Mouse (Mus musculus) hindbrain, embryonic 12.5 days (tissue): ENCODE measurements around the gene Hoxb2. TPM values are rescaled to one million over a fixed set of nuclear protein-coding genes. Genes with fewer than 3 reads are reported as not detected.

ENCODE experiments used
- ATAC-seq: fragments of 200-750 bp; cut with Nextera tagmentation; 2 replicates; pipeline ENCODE4 v1.8.0; 2017; ENCODE audit warnings: moderate TSS enrichment; ENCODE audit not compliant: low FRiP score
- H3K27ac ChIP-seq: fragments of 300-500 bp; sonication (generic); 2 replicates; pipeline ENCODE4 v1.5.1; 2016; ENCODE audit warnings: mild to moderate bottlenecking
- H3K27me3 ChIP-seq: fragments of 300-500 bp; sonication (generic); 2 replicates; pipeline ENCODE4 v1.6.1; 2016; ENCODE audit warnings: mild to moderate bottlenecking
- H3K36me3 ChIP-seq: fragments of 300-500 bp; sonication (generic); 2 replicates; pipeline ENCODE4 v1.6.1; 2016; ENCODE audit warnings: mild to moderate bottlenecking
- H3K4me1 ChIP-seq: fragments of 300-500 bp; sonication (generic); 2 replicates; pipeline ENCODE4 v1.6.1; 2016
- H3K4me2 ChIP-seq: fragments of 300-500 bp; sonication (generic); replicated peaks from 2 replicates; pipeline ENCODE4 v1.6.1; 2016; ENCODE audit warnings: mild to moderate bottlenecking
- H3K4me3 ChIP-seq: fragments of 300-500 bp; sonication (generic); 2 replicates; pipeline ENCODE4 v1.5.1; 2016; ENCODE audit warnings: mild to moderate bottlenecking
- H3K9ac ChIP-seq: fragments of 300-500 bp; sonication (generic); 2 replicates; pipeline ENCODE4 v1.6.1; 2016; ENCODE audit warnings: mild to moderate bottlenecking, moderate library complexity
- H3K9me3 ChIP-seq: fragments of 300-500 bp; sonication (generic); replicated peaks from 2 replicates; pipeline ENCODE4 v1.6.1; 2016; ENCODE audit warnings: mild to moderate bottlenecking
- WGBS: fragments of 180-500 bp; shearing (Covaris S2); methylation state at CpG from one replicate; pipeline ENCODE4 v1.1.7; 2016; 5-methylcytosine and 5-hydroxymethylcytosine counted together
- polyA plus RNA-seq: library from polyadenylated mRNA; unstranded; fragments of >200 nt; fragmentation: Nextera tagmentation; extraction: Ambion mirVana; gene quantifications from 2 replicates; pipeline ENCODE4 v1.2.1, GENCODE M21; 2016

The Hoxb2 gene
- polyA plus RNA-seq, 1 experiment from 2014 or later: 58.2 TPM

GRCm38 (mm10) chr11:96327750-96328149, 22.6 kb upstream of the Hoxb2 start:
- H3K9ac ChIP-seq: peak overlapping the region; percentile 85
- ATAC-seq: peak; percentile 64; the same call in 1 of the 2 replicates
- WGBS: 3% methylated on average over 5 of the region's 5 CpGs
- H3K4me1 ChIP-seq: no peaks in the 10 kb centered on the region
- peaks cover 100% of the 10 kb centered on the region for H3K27me3 ChIP-seq
- peak overlapping the region; percentile 42 for H3K4me3 ChIP-seq
- peak overlapping the region; percentile 95 for H3K27ac ChIP-seq
- H3K4me2 ChIP-seq: peak overlapping the region; percentile 62
- H3K9me3 ChIP-seq: no peaks in the 10 kb centered on the region
- no peaks in the 10 kb centered on the region for H3K36me3 ChIP-seq

GRCm38 (mm10) chr11:96328605-96329004, 21.7 kb upstream of the Hoxb2 start:
- peak overlapping the region; percentile 95 for H3K27ac ChIP-seq
- no peaks in the 10 kb centered on the region for H3K36me3 ChIP-seq
- peak overlapping the region; percentile 62 for H3K4me2 ChIP-seq
- peak overlapping the region; percentile 85 for H3K9ac ChIP-seq
- ATAC-seq: no peak
- 5% methylated on average over 8 of the region's 8 CpGs for WGBS
- no peaks in the 10 kb centered on the region for H3K4me1 ChIP-seq
- H3K27me3 ChIP-seq: peaks cover 100% of the 10 kb centered on the region
- H3K4me3 ChIP-seq: peak overlapping the region; percentile 42
- no peaks in the 10 kb centered on the region for H3K9me3 ChIP-seq

GRCm38 (mm10) chr11:96332105-96332504, 18.2 kb upstream of the Hoxb2 start:
- peaks cover 4% of the 10 kb centered on the region; the same call in 1 of the 2 replicates for H3K4me1 ChIP-seq
- peak overlapping the region; percentile 42 for H3K4me3 ChIP-seq
- peak overlapping the region; percentile 85 for H3K9ac ChIP-seq
- WGBS: under 1% methylated on average over 8 of the region's 8 CpGs
- H3K4me2 ChIP-seq: peak overlapping the region; percentile 62
- no peak for ATAC-seq
- no peaks in the 10 kb centered on the region for H3K9me3 ChIP-seq
- peak overlapping the region; percentile 95 for H3K27ac ChIP-seq
- H3K36me3 ChIP-seq: no peaks in the 10 kb centered on the region
- peaks cover 100% of the 10 kb centered on the region for H3K27me3 ChIP-seq

- peaks cover 4% of the 10 kb centered on the region; the same call in 1 of the 2 replicates for H3K4me1 ChIP-seq
- peak overlapping the region; percentile 85 for H3K9ac ChIP-seq
- peak overlapping the region; percentile 62 for H3K4me2 ChIP-seq
- H3K36me3 ChIP-seq: no peaks in the 10 kb centered on the region
- H3K27me3 ChIP-seq: peaks cover 100% of the 10 kb centered on the region
- H3K27ac ChIP-seq: peak overlapping the region; percentile 95
- H3K9me3 ChIP-seq: no peaks in the 10 kb centered on the region
- under 1% methylated on average over 34 of the region's 35 CpGs for WGBS
- peak overlapping the region; percentile 42 for H3K4me3 ChIP-seq
- no peak for ATAC-seq
Observed at GRCm38 (mm10) chr11:96332618-96333032, 17.7 kb upstream of the Hoxb2 start.

GRCm38 (mm10) chr11:96333241-96334001, 16.9 kb upstream of the Hoxb2 start:
- WGBS: 1% methylated on average over 17 of the region's 17 CpGs
- H3K27ac ChIP-seq: peak overlapping the region; percentile 95

GRCm38 (mm10) chr11:96334002-96334364, 16.3 kb upstream of the Hoxb2 start:
- Histone ChIP-seq H3K9me3 (no peaks in the 10 kb centered on the region), H3K4me3 (peak overlapping the region; percentile 42)

More at GRCm38 (mm10) chr11:96333241-96334001, 16.9 kb upstream of the Hoxb2 start:
- Histone ChIP-seq H3K9me3 (no peaks in the 10 kb centered on the region), H3K27me3 (peaks cover 100% of the 10 kb centered on the region), H3K4me1 (peaks cover 4% of the 10 kb centered on the region; the same call in 1 of the 2 replicates), H3K4me2 (peak overlapping the region; percentile 62), H3K9ac (peak overlapping the region; percentile 85), H3K36me3 (no peaks in the 10 kb centered on the region), H3K4me3 (peak overlapping the region; percentile 42)
- no peak for ATAC-seq

GRCm38 (mm10) chr11:96334998-96335397, 15.3 kb upstream of the Hoxb2 start:
- Histone ChIP-seq H3K4me3 (peak overlapping the region; percentile 42), H3K4me2 (peak overlapping the region; percentile 62), H3K27ac (peak overlapping the region; percentile 95), H3K36me3 (no peaks in the 10 kb centered on the region), H3K27me3 (peaks cover 100% of the 10 kb centered on the region), H3K9ac (peak overlapping the region; percentile 85), H3K9me3 (no peaks in the 10 kb centered on the region), H3K4me1 (peaks cover 8% of the 10 kb centered on the region; the same call in 1 of the 2 replicates)
- no peak for ATAC-seq
- WGBS: 33% methylated on average over 3 of the region's 3 CpGs

More at GRCm38 (mm10) chr11:96334002-96334364, 16.3 kb upstream of the Hoxb2 start:
- peak overlapping the region; percentile 62 for H3K4me2 ChIP-seq
- ATAC-seq: no peak
- WGBS: 14% methylated on average over 2 of the region's 2 CpGs
- H3K4me1 ChIP-seq: peaks cover 6% of the 10 kb centered on the region; the same call in 1 of the 2 replicates
- H3K9ac ChIP-seq: peak overlapping the region; percentile 85
- H3K36me3 ChIP-seq: no peaks in the 10 kb centered on the region
- H3K27me3 ChIP-seq: peaks cover 100% of the 10 kb centered on the region
- H3K27ac ChIP-seq: peak overlapping the region; percentile 95

GRCm38 (mm10) chr11:96336597-96336996, 13.7 kb upstream of the Hoxb2 start:
- Histone ChIP-seq H3K9ac (peak overlapping the region; percentile 85), H3K4me1 (peaks cover 8% of the 10 kb centered on the region; the same call in 1 of the 2 replicates), H3K4me2 (peak overlapping the region; percentile 62), H3K36me3 (no peaks in the 10 kb centered on the region), H3K9me3 (no peaks in the 10 kb centered on the region), H3K27me3 (peaks cover 100% of the 10 kb centered on the region), H3K4me3 (peak overlapping the region; percentile 42), H3K27ac (peak overlapping the region; percentile 95)
- 0 out of 2 replicates have a peak, but pooled peaks have one; percentile 33 for ATAC-seq
- WGBS: 4% methylated on average over 2 of the region's 2 CpGs

GRCm38 (mm10) chr11:96337026-96337425, 13.3 kb upstream of the Hoxb2 start:
- H3K9me3 ChIP-seq: no peaks in the 10 kb centered on the region
- H3K36me3 ChIP-seq: no peaks in the 10 kb centered on the region
- H3K4me2 ChIP-seq: peak overlapping the region; percentile 62
- no peak for ATAC-seq
- H3K27me3 ChIP-seq: peaks cover 98% of the 10 kb centered on the region
- H3K27ac ChIP-seq: peak overlapping the region; percentile 95
- 1% methylated on average over 6 of the region's 6 CpGs for WGBS
- H3K9ac ChIP-seq: peak overlapping the region; percentile 85
- peak overlapping the region; percentile 42 for H3K4me3 ChIP-seq
- H3K4me1 ChIP-seq: peaks cover 8% of the 10 kb centered on the region; the same call in 1 of the 2 replicates

- peak overlapping the region; percentile 95 for H3K27ac ChIP-seq
- peaks cover 95% of the 10 kb centered on the region for H3K27me3 ChIP-seq
Observed at GRCm38 (mm10) chr11:96338957-96339855, 11.1 kb upstream of the Hoxb2 start.

GRCm38 (mm10) chr11:96340698-96341365, 9.5 kb upstream of the Hoxb2 start:
- Histone ChIP-seq H3K36me3 (no peaks in the 10 kb centered on the region), H3K4me3 (peak overlapping the region; percentile 42), H3K27ac (peak overlapping the region; percentile 95), H3K4me1 (peaks cover 21% of the 10 kb centered on the region), H3K27me3 (peaks cover 94% of the 10 kb centered on the region), H3K9me3 (no peaks in the 10 kb centered on the region), H3K4me2 (peak overlapping the region; percentile 62), H3K9ac (peak overlapping the region; percentile 85)
- peak; percentile 59 for ATAC-seq
- 1% methylated on average over 17 of the region's 36 CpGs for WGBS

More at GRCm38 (mm10) chr11:96338957-96339855, 11.1 kb upstream of the Hoxb2 start:
- Histone ChIP-seq H3K4me1 (peaks cover 10% of the 10 kb centered on the region; the same call in 1 of the 2 replicates), H3K4me2 (peak overlapping the region; percentile 62), H3K9me3 (no peaks in the 10 kb centered on the region), H3K36me3 (no peaks in the 10 kb centered on the region), H3K9ac (peak overlapping the region; percentile 85), H3K4me3 (peak overlapping the region; percentile 42)
- WGBS: 14% methylated on average over 7 of the region's 7 CpGs
- no peak for ATAC-seq
